Mouse (Mus musculus) adrenal gland, adult 2 months (tissue): ENCODE measurements around the gene Upp1. TPM values are rescaled to one million over a fixed set of nuclear protein-coding genes. Genes with fewer than 3 reads are reported as not detected.

Experiments
- DNase-seq: peaks from one replicate; pipeline ENCODE4 v3.0.0; 2021
- polyA plus RNA-seq: library from polyadenylated mRNA; depleted of rRNA; stranded (reverse); fragments of >200 nt; gene quantifications from 2 replicates; pipeline ENCODE4 v1.2.3, GENCODE M21; 2012; rRNA removed
- total RNA-seq, 2 experiments: library from RNA; stranded (reverse); gene quantifications; 2 replicates each; pipeline ENCODE4 v1.2.3; 2021

Upp1 gene
- total and polyA plus RNA-seq, 3 experiments: 7.0 to 8.6 (median 7.5) TPM

DNA sequence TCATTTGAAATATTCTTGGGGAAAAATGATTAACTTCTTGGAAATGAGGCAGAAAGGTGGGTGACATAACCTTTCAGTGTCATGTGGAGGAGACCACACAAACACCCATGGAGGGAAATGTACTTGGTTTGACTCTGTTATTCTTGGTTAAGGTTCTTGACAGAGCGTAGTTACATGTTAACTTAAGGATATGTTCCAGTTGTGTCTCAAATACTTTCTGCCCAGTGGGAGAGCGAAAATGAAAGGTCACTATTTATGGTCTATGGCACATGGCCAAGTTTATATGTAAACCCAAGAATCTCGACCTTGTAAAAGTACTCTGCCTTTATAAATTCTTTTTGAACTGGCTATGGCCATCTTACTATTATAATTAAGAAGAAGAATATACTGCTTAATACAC lies 42.0 kb downstream of the Upp1 start:
- DNase-seq: no peak

DNA sequence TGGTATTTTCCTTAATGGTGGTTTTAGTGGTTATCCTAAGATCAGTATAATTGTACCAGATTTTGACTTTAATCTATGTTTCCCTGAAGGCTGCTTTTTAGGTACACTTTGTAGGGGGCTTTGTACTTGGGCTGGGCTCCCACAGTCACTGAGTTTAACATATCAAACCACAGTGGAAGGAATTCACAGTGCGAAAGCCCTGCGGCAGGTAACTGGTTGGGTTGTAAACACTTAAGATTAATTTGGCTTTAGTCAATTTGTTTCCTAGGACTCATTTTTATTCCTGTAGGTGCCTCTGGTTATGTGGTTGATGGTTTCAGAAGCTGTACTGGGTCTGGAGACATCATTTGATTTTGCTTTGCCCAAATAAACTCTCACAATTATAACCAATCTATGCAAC lies 49.4 kb downstream of the Upp1 start:
- no peak for DNase-seq

DNA sequence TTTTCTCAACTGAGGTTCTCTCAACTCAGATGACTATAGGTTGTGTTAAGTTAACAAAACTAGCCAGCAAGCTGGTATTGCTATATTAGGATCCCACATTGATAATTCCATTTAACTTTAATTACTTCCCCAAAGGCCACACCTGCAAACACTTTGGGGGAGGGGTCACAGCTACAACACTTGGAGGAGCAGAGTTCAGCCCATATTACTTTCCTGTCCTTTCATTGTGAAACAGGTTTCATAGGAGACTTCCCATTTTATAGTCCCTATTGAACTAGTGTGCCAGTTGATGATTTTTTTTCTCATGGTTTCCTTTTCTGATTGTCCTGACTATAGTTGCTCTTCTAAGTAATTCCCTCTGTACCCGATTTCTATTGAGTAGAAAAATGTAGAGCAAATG lies 63.6 kb downstream of the Upp1 start:
- no peak for DNase-seq

Other genes starting within 250 kb of the Upp1 start
- under 1 TPM in 1 of 2 experiments, not detected in 1; 0.03 TPM for gene Pkd1l1, start 144.8 kb upstream of the Upp1 start, total RNA-seq
- 0.02 and 0.07 TPM in 2 replicates for gene Pkd1l1, start 144.8 kb upstream of the Upp1 start, polyA plus RNA-seq
- 1 to 10 TPM; 7.7 to 8.4 TPM for gene Hus1, start 106.9 kb upstream of the Upp1 start, total RNA-seq
- 3.3 and 4.0 TPM in 2 replicates for gene Hus1, start 106.9 kb upstream of the Upp1 start, polyA plus RNA-seq
- gene Gm11992, start 69.5 kb upstream of the Upp1 start, total RNA-seq: under 1 TPM; 0.12 to 0.24 TPM
- 0.48 and 0.49 TPM in 2 replicates for gene Gm11992, start 69.5 kb upstream of the Upp1 start, polyA plus RNA-seq
- not detected for gene Sun3, start 69.1 kb upstream of the Upp1 start, total RNA-seq
- not detected in 2 replicates for gene Sun3, start 69.1 kb upstream of the Upp1 start, polyA plus RNA-seq
- under 1 TPM; 0.06 to 0.07 TPM for gene Abca13, start 73.8 kb downstream of the Upp1 start, total RNA-seq
- not detected in 2 replicates for gene Abca13, start 73.8 kb downstream of the Upp1 start, polyA plus RNA-seq